Mouse (Mus musculus) E14TG2a.4 (cell line): ENCODE measurements at regions not wholly inside any gene's neighbourhood (a gene's known extent, or its start where the extent isn't known, plus 50 kb on each side); places are given as distances from the start of the nearest gene placed in this dataset.
A peak's percentile ranks its signal among the peaks of the same experiment; 100 is the strongest.

Source experiments
- H3K27me3 ChIP-seq: 2 replicates; pipeline ENCODE4 v1.6.1; 2014; ENCODE audit warnings: low read length, control low read depth; ENCODE audit not compliant: insufficient read depth
- H3K36me3 ChIP-seq: 2 replicates; pipeline ENCODE4 v1.6.1; 2014; ENCODE audit warnings: low read length, control low read depth; ENCODE audit not compliant: insufficient read depth
- H3K4me1 ChIP-seq: replicated peaks from 2 replicates; pipeline ENCODE4 v1.6.1; 2014; ENCODE audit warnings: low read depth, low read length, control low read depth
- H3K4me3 ChIP-seq: replicated peaks from 2 replicates; pipeline ENCODE4 v1.5.1; 2014; ENCODE audit warnings: mild to moderate bottlenecking, low read length
- H3K9me3 ChIP-seq: 2 replicates; pipeline ENCODE4 v1.6.1; 2014; ENCODE audit warnings: low read length, control low read depth
- CTCF ChIP-seq: conservative IDR thresholded peaks from 2 replicates; pipeline ENCODE4 v1.5.1; 2014; ENCODE audit warnings: low read length
- NANOG ChIP-seq: IDR thresholded peaks from 2 replicates; pipeline ENCODE4 v1.6.1; 2014; ENCODE audit warnings: borderline replicate concordance, low read length, mixed read lengths
- POU5F1 ChIP-seq: IDR thresholded peaks from 2 replicates; pipeline ENCODE4 v1.6.1; 2014; ENCODE audit warnings: low read length, borderline replicate concordance

GRCm38 (mm10) chr2:178631336-178631735 is 201.0 kb downstream of the Cdh26 start:
- Histone ChIP-seq H3K9me3 (no peaks in the 10 kb centered on the region), H3K4me3 (no peak overlapping the region), H3K36me3 (no peaks in the 10 kb centered on the region), H3K4me1 (peaks cover 70% of the 10 kb centered on the region), H3K27me3 (peaks cover 7% of the 10 kb centered on the region; the same call in 1 of the 2 replicates)
- no peak for TF ChIP-seq CTCF

- TF ChIP-seq CTCF (no peak), NANOG (no peak), POU5F1 (no peak)
- Histone ChIP-seq H3K9me3 (no peaks in the 10 kb centered on the region), H3K27me3 (peaks cover 7% of the 10 kb centered on the region; the same call in 1 of the 2 replicates), H3K4me3 (no peak overlapping the region), H3K36me3 (no peaks in the 10 kb centered on the region), H3K4me1 (peaks cover 70% of the 10 kb centered on the region)
These were observed 201.6 kb downstream of the Cdh26 start for GRCm38 (mm10) chr2:178631966-178632365.

- peak overlapping the region; percentile 41 for H3K4me3 ChIP-seq
- peaks cover 11% of the 10 kb centered on the region; the same call in 1 of the 2 replicates for H3K27me3 ChIP-seq
- no peaks in the 10 kb centered on the region for H3K9me3 ChIP-seq
- no peak for TF ChIP-seq CTCF
- no peak for TF ChIP-seq NANOG
- no peak for TF ChIP-seq POU5F1
- peaks cover 64% of the 10 kb centered on the region for H3K4me1 ChIP-seq
- H3K36me3 ChIP-seq = no peaks in the 10 kb centered on the region
These were observed 202.7 kb downstream of the Cdh26 start for GRCm38 (mm10) chr2:178632831-178633585.

- TF ChIP-seq CTCF = no peak
- no peak for TF ChIP-seq NANOG
- no peak for TF ChIP-seq POU5F1
These were observed 203.8 kb downstream of the Cdh26 start for GRCm38 (mm10) chr2:178634116-178634515.

GRCm38 (mm10) chr2:178635685-178636084 is 205.4 kb downstream of the Cdh26 start:
- Histone ChIP-seq H3K9me3 (no peaks in the 10 kb centered on the region), H3K27me3 (peaks cover 12% of the 10 kb centered on the region), H3K36me3 (no peaks in the 10 kb centered on the region), H3K4me1 (peaks cover 52% of the 10 kb centered on the region), H3K4me3 (no peak overlapping the region)
- TF ChIP-seq CTCF (no peak), POU5F1 (no peak), NANOG (no peak)

More at GRCm38 (mm10) chr2:178634116-178634515, 203.8 kb downstream of the Cdh26 start:
- Histone ChIP-seq H3K36me3 (no peaks in the 10 kb centered on the region), H3K4me3 (no peak overlapping the region), H3K4me1 (peaks cover 61% of the 10 kb centered on the region), H3K27me3 (peaks cover 9% of the 10 kb centered on the region; the same call in 1 of the 2 replicates), H3K9me3 (no peaks in the 10 kb centered on the region)

GRCm38 (mm10) chr2:178636901-178637300 is 206.6 kb downstream of the Cdh26 start:
- H3K4me1 ChIP-seq = peaks cover 43% of the 10 kb centered on the region
- no peak overlapping the region for H3K4me3 ChIP-seq
- H3K27me3 ChIP-seq = peaks cover 14% of the 10 kb centered on the region
- H3K9me3 ChIP-seq = no peaks in the 10 kb centered on the region
- TF ChIP-seq CTCF (no peak), POU5F1 (no peak), NANOG (no peak)
- H3K36me3 ChIP-seq = no peaks in the 10 kb centered on the region

- H3K4me1 ChIP-seq = peaks cover 10% of the 10 kb centered on the region
- TF ChIP-seq NANOG (no peak), POU5F1 (no peak), CTCF (no peak)
- H3K36me3 ChIP-seq = no peaks in the 10 kb centered on the region
- H3K27me3 ChIP-seq = peaks cover 44% of the 10 kb centered on the region
- peaks cover 10% of the 10 kb centered on the region for H3K9me3 ChIP-seq
- H3K4me3 ChIP-seq = no peak overlapping the region
These were observed 212.1 kb downstream of the Cdh26 start for GRCm38 (mm10) chr2:178642137-178643052.

- Histone ChIP-seq H3K9me3 (peaks cover 10% of the 10 kb centered on the region), H3K4me1 (peaks cover 10% of the 10 kb centered on the region), H3K4me3 (no peak overlapping the region), H3K27me3 (peaks cover 46% of the 10 kb centered on the region), H3K36me3 (no peaks in the 10 kb centered on the region)
- TF ChIP-seq CTCF (no peak), POU5F1 (no peak)
These were observed 212.7 kb downstream of the Cdh26 start for GRCm38 (mm10) chr2:178643053-178643402.
